Mouse (Mus musculus) small intestine, adult 2 months (tissue): ENCODE measurements around the gene Ptgfrn.

Source experiments
- CTCF ChIP-seq: fragments of 200-500 bp; IDR thresholded peaks from 2 replicates; pipeline ENCODE4 v1.5.1; 2012; ENCODE audit warnings: low read depth, mild to moderate bottlenecking, control low read depth, inconsistent platforms, low read length, moderate library complexity, mixed read lengths; ENCODE audit not compliant: insufficient replicate concordance, insufficient read length; ENCODE audit errors: extremely low read depth
- POLR2A ChIP-seq: fragments of 200-500 bp; IDR thresholded peaks from 2 replicates; pipeline ENCODE4 v1.6.1; 2012; ENCODE audit warnings: low read depth, mild to moderate bottlenecking, control low read depth, inconsistent platforms, low read length, moderate library complexity

GRCm38 (mm10) chr3:101072506-101073215 is 37.4 kb downstream of the Ptgfrn start:
- TF ChIP-seq CTCF, result no peak
- TF ChIP-seq POLR2A, result no peak
